Mouse (Mus musculus) left cerebral cortex, postnatal 25 days (tissue): Measurements from ENCODE around the gene Gpank1. TPM values are rescaled to one million over a fixed set of nuclear protein-coding genes. Genes with fewer than 3 reads are reported as not detected.
A peak's percentile ranks its signal among the peaks of the same experiment; 100 is the strongest.

ENCODE experiments used
- DNase-seq, 2 experiments: peaks; one replicate each; pipeline ENCODE4 v3.0.0; 2022; ENCODE audit warnings: low spot score in 2 of 2, mixed read lengths in 1 of 2
- intact Hi-C: fragments of 180-260 bp; cut with DNase I; formaldehyde crosslinking; loops from one replicate; pipeline ENCODE4 v1.15.1; 2025
- total RNA-seq, 2 experiments: library from RNA; stranded (reverse); gene quantifications; 2 replicates each; pipeline ENCODE4 v1.2.3; 2021

The Gpank1 gene
- total RNA-seq, 2 experiments from 2014 or later = 13.1 to 15.2 TPM

GRCm38 (mm10) chr17:35125578-35125977, 4.3 kb downstream of the Gpank1 start:
- peak in 1 of 2 experiments; percentile 28 for DNase-seq
- intact Hi-C loops = no loop called here

GRCm38 (mm10) chr17:35126206-35126611, 5.0 kb downstream of the Gpank1 start, which contains the start of gene D17H6S53E:
TSS of gene D17H6S53E (plus strand) at chr17:35126373.
- intact Hi-C loops = no loop called here
- DNase-seq = peak; percentile 74 to 80

GRCm38 (mm10) chr17:35127017-35127416, 5.8 kb downstream of the Gpank1 start:
- DNase-seq = no peak
- intact Hi-C loops = no loop called here

GRCm38 (mm10) chr17:35128996-35129395, 7.7 kb downstream of the Gpank1 start:
- intact Hi-C loops = no loop called here
- no peak for DNase-seq

GRCm38 (mm10) chr17:35131038-35131437, 9.8 kb downstream of the Gpank1 start:
- DNase-seq = no peak
- intact Hi-C loops = no loop called here

- no peak for DNase-seq
- intact Hi-C loops = no loop called here
Observed at GRCm38 (mm10) chr17:35131500-35132173, 10.4 kb downstream of the Gpank1 start, which contains the start of gene Apom. TSS of gene Apom (minus strand) at chr17:35132050.

- intact Hi-C loops = no loop called here
- DNase-seq = no peak
Observed at GRCm38 (mm10) chr17:35132174-35132560, 10.9 kb downstream of the Gpank1 start.

GRCm38 (mm10) chr17:35133517-35133916, 12.3 kb downstream of the Gpank1 start:
- intact Hi-C loops = no loop called here

GRCm38 (mm10) chr17:35134801-35135590, 13.7 kb downstream of the Gpank1 start, which contains the start of gene Bag6:
TSS of gene Bag6 (plus strand) at chr17:35135178.
- intact Hi-C loops = loop anchor here (1.0 kb wide), 1 partner anchor 29 kb away; the partner anchor contains the start of gene Prrc2a
- peak; percentile 95 to 96 for DNase-seq

More at GRCm38 (mm10) chr17:35133517-35133916, 12.3 kb downstream of the Gpank1 start:
- no peak for DNase-seq

- no peak for DNase-seq
- intact Hi-C loops = loop anchor here (1.0 kb wide), 1 partner anchor 29 kb away; the partner anchor contains the start of gene Prrc2a
Observed at GRCm38 (mm10) chr17:35135591-35136320, 14.5 kb downstream of the Gpank1 start.

- DNase-seq = no peak
- intact Hi-C loops = no loop called here
Observed at GRCm38 (mm10) chr17:35139269-35139668, 18.0 kb downstream of the Gpank1 start.

GRCm38 (mm10) chr17:35140490-35140996, 19.3 kb downstream of the Gpank1 start:
- DNase-seq = no peak
- intact Hi-C loops = no loop called here

GRCm38 (mm10) chr17:35141971-35142370, 20.7 kb downstream of the Gpank1 start:
- intact Hi-C loops = no loop called here
- DNase-seq = no peak

- DNase-seq = no peak
- intact Hi-C loops = no loop called here
Observed at GRCm38 (mm10) chr17:35146139-35146538, 24.9 kb downstream of the Gpank1 start.

- no peak for DNase-seq
- intact Hi-C loops = no loop called here
Observed at GRCm38 (mm10) chr17:35147348-35147747, 26.1 kb downstream of the Gpank1 start.

- intact Hi-C loops = loop anchor here (2.0 kb wide), 1 partner anchor 15 kb away; no protein-coding TSS in a partner anchor
- DNase-seq = no peak
Observed at GRCm38 (mm10) chr17:35147922-35148639, 26.8 kb downstream of the Gpank1 start.

- DNase-seq = no peak
- intact Hi-C loops = no loop called here
Observed at GRCm38 (mm10) chr17:35152121-35152520, 30.9 kb downstream of the Gpank1 start.

GRCm38 (mm10) chr17:35153077-35153476, 31.8 kb downstream of the Gpank1 start:
- DNase-seq = no peak
- intact Hi-C loops = no loop called here

GRCm38 (mm10) chr17:35153931-35154330, 32.7 kb downstream of the Gpank1 start:
- no peak for DNase-seq
- intact Hi-C loops = no loop called here
